Mouse (Mus musculus): ENCODE measurements at regions not wholly inside any gene's neighbourhood (a gene's known extent, or its start where the extent isn't known, plus 50 kb on each side); places are given as distances from the start of the nearest gene placed in this dataset.
"Not testable (repeated sequence)": the region's sequence is repeated elsewhere in the genome, so short reads cannot be mapped to it uniquely, and the experiment has no call there.

DNA sequence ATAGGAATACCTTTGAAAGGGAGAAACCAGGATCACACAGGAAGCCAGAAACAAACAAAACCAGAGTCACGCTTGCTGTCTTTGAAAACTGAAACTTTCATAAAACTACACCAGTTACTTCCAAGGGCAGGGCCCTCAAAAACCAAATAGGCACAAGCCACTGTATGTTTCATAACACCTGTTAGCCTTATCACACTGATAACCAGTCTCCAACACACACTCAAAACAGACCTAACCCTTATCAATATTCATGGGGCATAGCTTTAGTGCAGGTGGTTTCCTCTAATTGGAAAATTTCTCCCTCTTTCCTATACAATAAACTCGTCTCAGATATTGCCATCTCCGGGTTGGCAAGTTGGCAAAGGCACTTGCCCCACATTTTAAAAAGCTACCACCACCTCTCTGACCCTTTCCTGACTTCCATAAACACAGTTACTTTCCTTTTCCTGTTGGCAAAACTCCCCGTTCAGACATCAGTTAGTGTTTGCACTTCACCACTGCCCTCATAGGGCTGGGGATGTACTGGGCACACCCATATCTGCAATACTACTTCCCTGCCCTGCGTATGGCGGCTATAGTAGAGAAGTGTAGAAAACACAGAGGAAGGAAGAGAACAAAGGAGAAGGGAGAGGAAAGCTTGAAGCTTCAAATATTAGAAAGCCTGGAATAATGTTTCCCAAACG, 169.1 kb upstream of the Col8a1 start:
- no peak for DNase-seq (ENCODE audit: low spot score)

GRCm38 (mm10) chr16:57924130-57924495, 169.6 kb upstream of the Col8a1 start:
- no peak for DNase-seq (ENCODE audit: low spot score)

DNA sequence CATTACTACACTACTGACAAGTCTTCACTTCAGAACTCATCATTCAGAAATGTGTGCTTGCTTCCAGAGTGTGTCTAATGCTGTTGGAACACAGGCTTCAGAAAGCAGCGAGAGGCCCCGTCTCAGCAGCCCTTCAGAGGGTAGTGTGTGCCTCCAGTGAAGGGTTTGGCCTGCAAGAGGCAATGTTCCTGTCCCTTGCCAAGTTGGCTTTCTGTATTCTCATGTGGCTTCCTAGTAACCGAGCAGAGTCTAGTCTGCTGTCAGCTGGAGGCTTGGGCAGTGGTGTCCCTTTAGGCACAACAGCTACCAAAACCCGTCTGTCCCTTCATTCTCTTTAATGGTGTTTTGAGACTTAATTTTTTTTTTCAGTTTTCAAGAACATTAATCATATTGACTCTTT, 173.3 kb upstream of the Col8a1 start:
- DNase-seq (ENCODE audit: low spot score), result no peak

DNA sequence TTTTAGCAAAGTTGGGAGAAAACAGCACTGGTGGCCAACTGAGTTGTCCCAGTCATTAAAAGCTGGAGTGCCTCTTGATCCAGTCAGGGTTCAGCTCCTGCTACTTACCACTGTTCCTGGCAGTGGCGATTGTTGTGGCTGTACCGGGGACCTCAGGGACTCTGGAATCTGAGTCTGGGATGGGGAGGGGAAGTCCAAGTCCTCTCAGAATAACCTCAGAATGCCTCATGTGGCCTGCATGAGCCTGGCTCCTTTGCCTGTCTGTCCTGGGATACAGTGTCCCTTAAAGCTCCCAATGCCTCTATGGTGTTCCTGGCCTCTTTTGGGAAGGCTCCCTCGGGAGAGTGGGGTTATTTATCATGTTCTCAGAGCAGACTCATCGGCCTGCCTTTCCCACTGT, 173.8 kb upstream of the Col8a1 start:
- DNase-seq (ENCODE audit: low spot score), result no peak

GRCm38 (mm10) chr16:57929151-57929764, 174.7 kb upstream of the Col8a1 start:
- DNase-seq (ENCODE audit: low spot score), result no peak

DNA sequence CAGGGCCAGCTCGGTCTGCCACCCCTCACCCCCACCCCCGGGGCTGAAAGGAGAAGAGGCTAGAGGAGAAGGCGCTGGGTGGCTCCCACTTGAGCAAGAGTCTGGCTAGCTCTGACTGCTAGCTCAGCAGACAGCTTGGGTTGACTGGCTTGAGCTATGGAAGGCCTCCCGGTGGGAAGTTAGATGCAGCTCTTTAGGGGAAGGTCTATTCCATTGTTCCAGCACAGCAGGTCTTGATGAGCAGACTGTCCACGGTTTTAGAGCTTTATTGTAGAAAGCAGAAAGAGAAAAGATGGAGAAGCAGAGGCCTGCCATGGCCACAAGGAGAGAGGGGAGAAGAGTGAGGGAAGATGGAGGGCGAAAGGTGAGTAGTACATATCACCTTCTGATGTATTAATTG, 190.9 kb upstream of the Col8a1 start:
- no peak for DNase-seq (ENCODE audit: low spot score)

DNA sequence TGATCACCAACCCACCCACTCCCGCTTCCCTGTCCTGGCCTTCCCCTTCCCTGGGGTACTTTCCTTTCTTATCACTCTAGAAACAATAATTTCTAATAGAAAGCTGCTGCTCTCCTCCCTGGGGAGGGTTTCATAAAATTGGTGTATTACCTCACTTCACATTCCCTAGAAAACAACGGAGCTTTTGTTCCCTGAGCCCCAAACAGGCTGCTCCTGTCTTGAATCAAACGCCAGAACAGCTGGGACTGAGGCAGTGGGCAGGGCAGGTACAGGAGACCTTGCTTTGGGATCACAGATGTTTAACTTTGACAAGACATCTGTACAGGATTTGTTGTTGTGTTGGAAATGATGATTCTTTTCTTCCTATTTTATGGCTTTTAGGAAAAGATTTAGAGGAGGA, 192.8 kb upstream of the Col8a1 start:
- DNase-seq (ENCODE audit: low spot score), result no peak

DNA sequence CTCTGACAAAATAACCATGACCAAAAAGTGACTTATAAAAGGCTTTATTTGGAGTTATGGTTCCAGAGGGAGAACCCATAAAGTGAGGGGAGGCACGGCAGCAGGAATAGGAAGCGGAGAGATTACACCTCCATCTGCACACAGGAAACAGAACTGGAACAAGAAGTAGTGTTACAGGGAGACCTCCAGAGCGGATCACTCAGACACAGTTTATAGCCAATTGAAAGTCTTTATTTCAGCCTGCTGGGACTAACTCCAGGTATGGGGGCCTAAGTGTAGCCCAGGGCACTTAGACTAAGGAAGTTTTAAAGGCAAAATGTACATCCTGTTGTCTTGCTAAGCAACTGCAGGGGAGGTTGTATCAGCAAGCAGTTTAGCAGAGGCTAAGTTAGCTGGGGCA, 195.1 kb upstream of the Col8a1 start:
- no peak for DNase-seq (ENCODE audit: low spot score)

GRCm38 (mm10) chr16:57970956-57971355, 216.4 kb upstream of the Col8a1 start:
- no peak for DNase-seq (ENCODE audit: low spot score)

DNA sequence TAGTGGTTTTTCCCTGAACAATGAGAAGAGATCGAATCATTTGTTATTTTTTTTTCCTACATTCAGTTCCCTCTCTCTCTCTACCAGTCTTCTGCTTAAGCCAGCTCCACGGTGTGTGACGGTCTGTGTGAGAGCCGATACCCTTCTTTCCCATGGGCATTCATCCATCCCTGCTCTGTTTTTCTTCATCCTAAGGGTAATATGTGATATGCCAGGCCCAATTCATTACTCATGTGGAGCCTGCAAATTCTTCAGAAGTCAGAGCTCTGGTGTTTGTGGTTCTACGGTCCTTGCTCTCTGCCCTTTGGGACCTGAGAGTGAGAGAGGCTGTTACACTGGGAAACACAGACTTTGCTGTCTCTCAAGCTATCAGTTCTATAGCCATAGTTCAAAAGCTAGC, 229.6 kb upstream of the Col8a1 start:
- DNase-seq (ENCODE audit: low spot score), result no peak

DNA sequence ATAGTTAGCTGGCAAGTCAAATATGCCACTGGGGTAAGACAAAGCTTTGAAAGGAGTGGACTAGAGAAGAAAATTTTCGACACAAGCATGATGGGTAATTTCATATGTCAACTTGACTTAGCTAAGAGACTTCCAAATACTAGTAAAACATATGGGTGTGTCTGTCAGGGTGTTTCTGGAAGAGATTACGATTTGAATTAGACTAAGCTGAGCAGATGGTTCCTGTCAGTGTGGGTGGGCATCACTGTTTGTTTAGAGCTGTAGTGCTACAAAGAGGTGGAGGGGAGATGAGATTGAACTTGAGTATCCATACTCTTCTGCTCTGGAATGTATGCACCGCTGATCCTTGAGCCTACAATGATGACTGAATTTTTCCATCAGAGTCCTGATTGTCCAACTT, 251.2 kb upstream of the Col8a1 start:
- no peak for DNase-seq (ENCODE audit: low spot score)

DNA sequence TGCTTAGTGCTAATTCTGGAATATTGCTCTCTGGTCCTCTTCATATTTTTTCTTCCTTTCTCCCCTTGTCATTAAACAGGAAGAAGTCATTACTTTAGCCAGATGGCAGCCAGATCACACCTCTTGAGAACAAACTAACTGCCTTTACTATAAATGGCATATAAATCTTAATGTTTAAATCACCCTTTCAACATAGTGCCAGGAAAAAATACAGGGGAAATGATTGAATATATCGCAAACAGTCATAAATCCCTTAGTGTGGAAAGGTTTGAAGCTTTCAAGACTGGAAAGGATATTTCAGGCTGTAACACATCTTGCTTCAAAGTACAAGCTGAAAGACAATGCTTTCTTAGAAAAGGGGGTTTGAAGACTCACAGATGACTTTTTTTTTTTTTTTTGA, 259.0 kb upstream of the Col8a1 start:
- DNase-seq (ENCODE audit: low spot score), result no peak

- DNase-seq (ENCODE audit: low spot score), result no peak
Measured at GRCm38 (mm10) chr16:58027525-58027924, 273.0 kb upstream of the Col8a1 start.

GRCm38 (mm10) chr16:58028541-58028940, 274.0 kb upstream of the Col8a1 start:
- DNase-seq (ENCODE audit: low spot score), result not testable (repeated sequence)

GRCm38 (mm10) chr16:58029674-58030073, 275.1 kb upstream of the Col8a1 start:
- DNase-seq (ENCODE audit: low spot score), result no peak

GRCm38 (mm10) chr16:58068654-58069271, 314.2 kb upstream of the Col8a1 start:
- DNase-seq (ENCODE audit: low spot score), result no peak

DNA sequence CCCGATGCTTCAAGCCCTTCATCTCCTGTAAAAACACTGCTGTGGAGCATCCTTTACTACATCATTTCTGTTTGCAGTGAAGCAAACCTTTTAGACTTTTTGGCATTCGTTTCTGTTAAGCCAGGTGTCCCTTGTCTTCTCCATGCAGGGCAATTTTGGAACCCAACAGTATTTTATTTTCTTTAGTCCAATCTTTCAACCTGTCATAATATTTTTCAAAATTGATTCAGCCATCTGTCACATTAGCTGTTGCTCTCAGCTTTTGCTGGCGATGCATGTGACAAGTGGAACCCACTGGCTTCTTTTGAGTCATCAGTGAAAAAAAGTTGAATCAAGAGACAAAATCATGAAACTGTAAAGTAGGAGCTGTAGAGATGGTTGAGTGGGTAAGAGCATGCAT, 317.9 kb upstream of the Col8a1 start:
- no peak for DNase-seq (ENCODE audit: low spot score)

DNA sequence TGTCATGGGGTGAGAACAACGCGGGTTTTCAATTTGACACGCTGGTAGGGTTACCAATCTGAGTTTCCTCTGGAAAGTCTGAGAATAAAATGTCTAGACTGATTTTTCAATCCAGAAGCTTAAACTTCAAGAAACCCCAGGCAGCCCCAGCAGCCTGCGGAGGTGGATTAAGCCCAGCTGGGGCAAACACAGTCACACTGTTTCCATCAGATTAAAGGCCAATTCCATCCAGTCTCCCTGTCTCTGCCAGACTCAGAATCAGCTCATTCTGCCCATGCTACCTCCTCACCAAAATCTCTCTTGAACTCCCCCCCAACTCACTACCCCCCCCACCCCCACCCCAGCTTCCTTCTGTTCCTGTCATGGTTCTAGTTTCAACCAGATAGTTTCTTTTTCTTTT, 307.9 kb upstream of the Dcbld2 start:
- DNase-seq (ENCODE audit: low spot score), result no peak

- DNase-seq (ENCODE audit: low spot score), result no peak
Measured at GRCm38 (mm10) chr16:58110452-58110851, 297.8 kb upstream of the Dcbld2 start.

GRCm38 (mm10) chr16:58126086-58126485, 282.2 kb upstream of the Dcbld2 start:
- no peak for DNase-seq (ENCODE audit: low spot score)

DNA sequence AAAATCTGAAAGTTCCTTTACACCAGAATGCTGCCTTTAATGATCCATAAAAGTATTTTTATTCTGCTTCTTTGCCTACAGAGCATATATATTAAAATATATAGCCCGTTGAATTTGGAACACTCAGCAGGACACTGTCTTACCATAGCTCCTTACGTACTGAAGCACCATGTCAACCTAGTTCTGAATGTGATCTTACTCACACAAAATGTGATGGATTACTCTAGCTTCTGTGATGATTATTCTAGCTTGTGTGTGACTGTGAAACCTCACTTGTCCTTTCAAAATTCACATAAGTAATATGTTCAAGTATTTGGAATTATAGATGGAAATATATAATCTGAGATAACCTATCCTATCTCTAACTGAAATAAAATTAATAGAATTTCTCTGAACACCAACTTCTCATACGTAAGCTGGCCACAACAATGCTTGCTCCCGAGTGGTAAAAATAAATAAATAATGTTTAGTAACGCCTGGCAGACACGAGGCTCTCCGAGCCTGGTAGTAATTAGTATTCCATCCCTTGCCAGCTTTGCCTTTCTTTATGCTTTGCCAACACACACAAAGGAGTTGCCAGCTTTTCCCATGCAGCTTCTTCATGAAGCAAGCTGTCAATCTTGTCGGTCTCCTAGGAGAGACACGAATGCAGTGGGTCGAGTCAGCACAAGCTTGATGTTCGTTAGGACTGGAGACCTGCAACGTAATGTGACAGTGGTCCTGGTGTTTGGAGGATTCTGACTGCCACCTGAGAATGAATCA, 271.9 kb upstream of the Dcbld2 start:
- no peak for DNase-seq (ENCODE audit: low spot score)

GRCm38 (mm10) chr16:58136979-58137378, 271.3 kb upstream of the Dcbld2 start:
- no peak for DNase-seq (ENCODE audit: low spot score)
